Mouse (Mus musculus) megakaryocyte, embryonic 14.5 days (primary cell): ENCODE results near the gene Fsd1l.

Experiments used
- FLI1 ChIP-seq: IDR thresholded peaks from 2 replicates; pipeline ENCODE4 v1.6.1; 2012; ENCODE audit warnings: low read length, inconsistent platforms, mixed read lengths
- GATA1 ChIP-seq: IDR thresholded peaks from 3 replicates; pipeline ENCODE4 v1.6.1; 2012; ENCODE audit warnings: mixed read lengths, low read length, inconsistent platforms, borderline replicate concordance

DNA sequence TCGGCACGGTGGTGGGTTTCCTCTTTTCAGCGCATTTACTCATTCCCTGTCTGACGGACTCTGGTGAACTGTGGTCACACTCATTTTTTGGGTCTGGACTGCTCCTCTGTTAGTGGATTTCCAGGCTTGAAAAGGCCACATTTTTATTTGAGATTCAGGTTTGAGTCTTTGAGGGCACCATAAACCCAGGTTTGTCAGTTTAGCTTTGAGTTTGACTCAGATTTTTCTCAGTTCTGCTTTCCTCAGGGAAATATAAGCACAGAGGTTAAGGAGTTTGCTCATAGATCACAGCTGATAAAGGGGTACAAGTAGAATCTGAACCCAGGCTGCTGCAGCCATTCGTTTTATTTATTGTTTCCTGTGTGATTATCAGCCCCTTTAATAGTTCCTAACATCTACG is 10.2 kb upstream of the Fsd1l start:
- TF ChIP-seq GATA1 (no peak), FLI1 (no peak)
